In genomic region chr4:41568682-41569410, GRCm38 (mm10) we compare ENCODE assay signal across 8 mouse cellular contexts. TPM values are rescaled to one million over a fixed set of nuclear protein-coding genes. Genes with fewer than 3 reads are reported as not detected.
DNase-seq lines count a peak whose midpoint lies in the region; ATAC-seq and TF ChIP-seq lines count a peak whose summit lies in the region.

No protein-coding gene starts in this region.

- TF ChIP-seq EP300 in liver, embryonic 14.5 days (IDR thresholded peaks at IDR 0.05; ENCODE audit: low read depth) = no peak

- WGBS in liver, embryonic 14.5 days (ENCODE audit: insufficient replicate concordance) = 2% methylated on average over 58 of the region's 58 CpGs
- under 1% methylated on average over 58 of the region's 58 CpGs for WGBS in neural tube, embryonic 14.5 days

- peak overlapping the region; percentile 51 for H3K9ac ChIP-seq in liver, embryonic 14.5 days (replicated peaks)
- H3K9ac ChIP-seq in neural tube, embryonic 14.5 days (replicated peaks; ENCODE audit: low read depth, low read length) = peak overlapping the region; percentile 88

- peak overlapping the region; percentile 60 to 71 for H3K4me3 ChIP-seq in liver, embryonic 14.5 days (ENCODE audit: insufficient read depth in 1 of 2, low read depth in 2 of 2, low read length in 2 of 2)
- H3K4me3 ChIP-seq in neural tube, embryonic 14.5 days (ENCODE audit: low read depth, low read length) = peak overlapping the region; percentile 82

- H3K27me3 ChIP-seq in liver, embryonic 14.5 days (ENCODE audit: control insufficient read depth, insufficient read depth, low read length) = peaks cover 18% of the 10 kb centered on the region
- H3K27me3 ChIP-seq in neural tube, embryonic 14.5 days (ENCODE audit: control insufficient read depth, insufficient read depth, low read length) = no peaks in the 10 kb centered on the region

- no peak overlapping the region for H3K27ac ChIP-seq in liver, embryonic 14.5 days
- H3K27ac ChIP-seq in neural tube, embryonic 14.5 days (ENCODE audit: low read depth, low read length) = peak overlapping the region; percentile 89

- no peaks in the 10 kb centered on the region for H3K36me3 ChIP-seq in liver, embryonic 14.5 days (replicated peaks; ENCODE audit: control insufficient read depth, insufficient read depth, low read depth)
- no peaks in the 10 kb centered on the region for H3K36me3 ChIP-seq in neural tube, embryonic 14.5 days (ENCODE audit: control insufficient read depth, insufficient read depth, low read length)

- peak; percentile 18 to 26 for DNase-seq in urinary bladder, adult 18-20 months (ENCODE audit: low spot score in 2 of 2)
- DNase-seq in urinary bladder, postnatal 10 days (ENCODE audit: low spot score) = no peak
- peak; percentile 60 to 63 for DNase-seq in cerebellum, postnatal 36 days
- DNase-seq in gastrocnemius, postnatal 36 days = peak; percentile 27 to 31
- peak; percentile 34 to 36 for DNase-seq in kidney, adult 8-10 months
- no peak for DNase-seq in liver, embryonic 14.5 days (ENCODE audit: low read depth in 3 of 3, low spot score in 3 of 3)
- peak; percentile 18 for DNase-seq in urinary bladder, postnatal 25 days (ENCODE audit: low spot score)

- ATAC-seq in liver, embryonic 14.5 days (ENCODE audit: insufficient read depth) = no peak
- peak; percentile 45 for ATAC-seq in neural tube, embryonic 14.5 days (ENCODE audit: low read depth)

- no peaks in the 10 kb centered on the region for H3K9me3 ChIP-seq in liver, embryonic 14.5 days (ENCODE audit: control insufficient read depth, low read length)
- H3K9me3 ChIP-seq in neural tube, embryonic 14.5 days (ENCODE audit: control insufficient read depth, low read length) = no peaks in the 10 kb centered on the region

- TF ChIP-seq CTCF in liver, embryonic 14.5 days (IDR thresholded peaks at IDR 0.05; ENCODE audit: low read depth) = no peak

- H3K4me2 ChIP-seq in liver, embryonic 14.5 days (ENCODE audit: low read depth) = peak overlapping the region; percentile 97
- H3K4me2 ChIP-seq in neural tube, embryonic 14.5 days (ENCODE audit: low read depth, low read length) = peak overlapping the region; percentile 67

- H3K4me1 ChIP-seq in liver, embryonic 14.5 days (replicated peaks; ENCODE audit: control insufficient read depth in 2 of 2, insufficient read depth in 2 of 2, low read length in 1 of 2) = peaks cover 2 to 4% of the 10 kb centered on the region in 2 experiments; a peak in 3 of 4 replicates
- peaks cover 22% of the 10 kb centered on the region for H3K4me1 ChIP-seq in neural tube, embryonic 14.5 days (ENCODE audit: control insufficient read depth, insufficient read depth, low read length)

- intact Hi-C loops in gastrocnemius, postnatal 36 days (cut with DNase I) = no loop called here

RNA-seq across cellular contexts. Expression of gene Fam219a, which starts 0.5 kb away (rescaled TPM):
- total RNA-seq in gastrocnemius, postnatal 36 days (2021) = 10 to 100 TPM; 19.3 to 20.4 TPM
- polyA plus RNA-seq in liver, embryonic 14.5 days (2012; rRNA removed) = 1.8 TPM in 2 replicates
- 0.38 and 0.58 TPM in 2 replicates for polyA plus RNA-seq in liver, embryonic 14.5 days (2014; fragmentation: Nextera tagmentation; extraction: Ambion mirVana)
- polyA plus RNA-seq in neural tube, embryonic 14.5 days (2014; fragmentation: Nextera tagmentation; extraction: Ambion mirVana) = 18.8 and 23.5 TPM in 2 replicates

RNA-seq across cellular contexts. Expression of gene Dnaic1, which starts 0.7 kb away (rescaled TPM):
- not detected for total RNA-seq in gastrocnemius, postnatal 36 days (2021)
- 1.3 and 1.9 TPM in 2 replicates for polyA plus RNA-seq in liver, embryonic 14.5 days (2012; rRNA removed)
- polyA plus RNA-seq in liver, embryonic 14.5 days (2014; fragmentation: Nextera tagmentation; extraction: Ambion mirVana) = 2.1 and 2.6 TPM in 2 replicates
- polyA plus RNA-seq in neural tube, embryonic 14.5 days (2014; fragmentation: Nextera tagmentation; extraction: Ambion mirVana) = 1.7 and 1.9 TPM in 2 replicates

RNA-seq across cellular contexts. Expression of gene 1110017D15Rik, which starts 51.7 kb away (rescaled TPM):
- total RNA-seq in gastrocnemius, postnatal 36 days (2021) = under 1 TPM in 1 of 2 experiments, not detected in 1; 0.37 TPM
- polyA plus RNA-seq in liver, embryonic 14.5 days (2012; rRNA removed) = not detected in 2 replicates
- polyA plus RNA-seq in liver, embryonic 14.5 days (2014; fragmentation: Nextera tagmentation; extraction: Ambion mirVana) = not detected in 2 replicates
- 5.3 and 13.7 TPM in 2 replicates for polyA plus RNA-seq in neural tube, embryonic 14.5 days (2014; fragmentation: Nextera tagmentation; extraction: Ambion mirVana)

Comparison
In these comparisons a context has a peak if more than half of its experiments do, and no peak if none do; other contexts are left out.
1. DNase-seq: peak in urinary bladder, adult 18-20 months (2 of 2), cerebellum, postnatal 36 days (2 of 2), gastrocnemius, postnatal 36 days (2 of 2), kidney, adult 8-10 months (2 of 2) and urinary bladder, postnatal 25 days (single experiment); none in urinary bladder, postnatal 10 days (single experiment) and liver, embryonic 14.5 days (0 of 3).